Mouse (Mus musculus) kidney, adult 9 months (tissue): Measurements from ENCODE around the gene Lbx1.

ENCODE experiments used
- DNase-seq: peaks from one replicate; pipeline ENCODE4 v3.0.0; 2022

The Lbx1 gene

DNA sequence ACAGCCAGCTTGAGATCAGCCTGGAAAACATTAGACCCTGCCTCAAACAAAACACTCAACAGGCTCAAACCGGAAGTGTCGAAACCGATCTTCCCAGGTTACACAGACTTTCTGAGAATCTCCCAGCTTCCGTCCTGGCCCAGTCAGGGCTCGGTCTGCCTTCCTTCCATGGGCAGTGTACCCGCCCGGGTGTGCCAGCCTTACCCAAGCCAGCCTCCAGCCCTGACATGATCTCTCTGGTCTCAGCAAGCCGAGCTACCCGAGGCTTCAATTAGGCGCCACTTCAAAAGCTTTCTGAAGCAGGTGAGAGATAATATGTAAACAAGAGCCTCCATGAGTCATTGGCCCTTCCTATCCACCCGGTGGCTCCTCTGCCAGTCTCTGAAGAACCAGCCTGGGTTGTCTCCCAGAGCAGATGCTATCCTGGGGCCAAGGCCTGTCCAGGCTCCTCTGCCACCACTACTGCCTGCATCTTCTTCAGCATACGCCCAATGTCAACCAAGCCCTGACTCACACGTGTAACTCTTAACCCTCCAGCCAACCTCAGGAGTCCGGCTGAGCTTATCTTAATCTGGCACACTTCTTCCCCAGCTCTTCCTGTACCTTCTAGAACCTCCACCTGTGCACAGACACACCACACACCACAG, 25.7 kb downstream of the Lbx1 start:
- DNase-seq, result no peak

DNA sequence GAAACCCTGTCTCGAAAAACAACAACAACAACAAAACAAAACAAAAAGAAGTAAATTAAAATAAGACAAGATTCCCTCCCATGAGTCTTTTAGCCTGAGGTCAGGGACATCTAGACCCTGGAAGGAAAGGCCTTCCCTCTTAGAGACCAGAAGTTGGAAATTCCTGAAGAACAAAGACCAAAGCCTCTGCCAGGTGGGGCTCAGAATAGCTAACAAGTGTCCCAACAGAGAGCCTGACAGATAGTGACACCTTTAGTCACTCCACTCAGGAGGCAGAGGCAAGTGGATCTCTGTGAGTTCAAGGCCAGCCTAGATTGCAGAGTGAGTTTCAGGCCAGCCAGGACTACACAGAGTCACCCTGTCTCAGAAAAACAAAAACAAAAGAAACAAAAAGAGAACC, 26.4 kb downstream of the Lbx1 start:
- no peak for DNase-seq

DNA sequence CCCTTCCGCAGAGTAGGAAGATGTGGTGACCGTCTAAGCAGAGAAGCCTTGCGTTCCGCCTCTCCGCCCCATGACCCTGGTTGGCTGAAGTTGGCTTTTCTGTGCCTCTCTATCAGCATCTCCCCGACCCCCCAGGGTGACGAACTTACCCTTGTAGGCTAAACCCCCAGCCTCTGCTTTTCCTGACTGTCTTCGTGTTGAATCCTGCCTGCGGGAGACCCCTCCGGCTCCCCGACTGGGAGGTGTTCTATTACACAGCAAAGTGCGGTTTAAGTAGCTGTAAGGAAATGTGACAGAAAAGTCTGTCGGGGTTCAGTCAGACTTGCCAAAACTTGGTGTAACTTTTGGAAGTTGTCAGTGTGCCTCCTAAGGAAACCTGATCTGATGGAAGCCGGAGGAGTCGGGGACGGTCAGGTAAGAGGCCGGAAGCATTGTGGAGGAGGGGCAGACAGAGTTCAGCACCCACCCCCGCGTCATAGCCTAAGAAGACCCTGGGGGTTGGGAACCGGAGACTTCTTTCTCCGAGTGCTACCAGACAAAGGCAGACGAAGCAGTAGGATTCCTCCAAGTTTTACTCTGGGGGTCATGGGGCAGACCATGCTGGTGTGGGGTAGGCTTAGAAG, 27.1 kb downstream of the Lbx1 start:
- DNase-seq, result no peak

DNA sequence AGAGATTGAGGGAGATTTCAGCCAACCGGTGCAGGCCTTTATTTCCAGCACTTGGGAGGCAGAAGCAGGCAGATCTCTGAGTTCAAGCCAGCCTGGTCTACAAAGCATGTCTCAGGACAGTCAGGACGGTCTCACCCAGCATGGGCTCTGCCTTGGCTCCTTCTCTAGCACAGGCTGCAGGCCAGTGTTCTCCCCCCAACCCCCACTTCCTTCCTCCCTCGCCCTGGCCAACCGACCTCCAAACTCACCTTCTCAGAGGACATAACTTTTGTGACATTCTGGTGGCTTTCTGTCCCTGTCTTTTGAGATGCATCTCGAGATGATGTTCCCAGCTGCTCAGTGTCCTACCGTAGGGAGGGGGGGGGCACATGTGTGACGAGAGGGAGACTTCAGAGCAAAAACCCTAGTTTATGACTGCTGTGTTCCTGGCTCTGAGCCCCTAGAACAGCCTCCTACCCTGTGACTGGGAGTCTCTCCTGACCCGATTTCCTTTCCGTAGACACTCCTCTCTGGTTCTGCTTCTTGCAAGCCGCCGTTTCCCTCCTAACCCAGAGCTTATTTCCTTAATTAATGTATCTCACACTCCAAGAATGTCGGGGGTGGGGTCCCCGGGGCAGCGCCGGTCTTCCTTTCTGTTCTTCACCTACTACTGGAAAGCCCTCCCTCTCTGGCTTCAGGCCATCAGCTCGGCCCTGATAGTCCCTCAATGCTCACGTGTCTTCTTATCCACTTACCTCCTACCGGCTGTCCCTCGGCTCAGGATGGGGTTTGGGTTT, 27.8 kb downstream of the Lbx1 start:
- no peak for DNase-seq

DNA sequence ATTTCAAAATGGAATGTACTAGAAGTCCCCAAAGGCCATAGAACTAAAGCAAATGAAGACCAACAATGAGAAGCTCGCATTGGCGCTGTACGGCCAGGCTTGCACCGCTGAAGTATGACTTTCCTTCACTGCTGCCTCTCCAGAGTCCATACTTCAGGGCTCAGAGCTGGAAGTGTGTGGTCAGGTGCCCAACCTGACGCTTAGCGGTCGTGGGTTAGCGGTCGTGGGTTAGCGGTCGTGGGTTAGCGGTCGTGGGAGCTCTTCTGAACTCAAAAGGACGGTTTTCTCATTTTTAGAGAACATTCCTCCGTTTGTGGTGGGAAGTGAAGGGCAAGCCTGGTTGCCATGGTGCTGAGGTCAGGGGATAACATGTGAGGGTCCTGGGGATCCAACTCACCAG, 28.5 kb downstream of the Lbx1 start:
- no peak for DNase-seq

DNA sequence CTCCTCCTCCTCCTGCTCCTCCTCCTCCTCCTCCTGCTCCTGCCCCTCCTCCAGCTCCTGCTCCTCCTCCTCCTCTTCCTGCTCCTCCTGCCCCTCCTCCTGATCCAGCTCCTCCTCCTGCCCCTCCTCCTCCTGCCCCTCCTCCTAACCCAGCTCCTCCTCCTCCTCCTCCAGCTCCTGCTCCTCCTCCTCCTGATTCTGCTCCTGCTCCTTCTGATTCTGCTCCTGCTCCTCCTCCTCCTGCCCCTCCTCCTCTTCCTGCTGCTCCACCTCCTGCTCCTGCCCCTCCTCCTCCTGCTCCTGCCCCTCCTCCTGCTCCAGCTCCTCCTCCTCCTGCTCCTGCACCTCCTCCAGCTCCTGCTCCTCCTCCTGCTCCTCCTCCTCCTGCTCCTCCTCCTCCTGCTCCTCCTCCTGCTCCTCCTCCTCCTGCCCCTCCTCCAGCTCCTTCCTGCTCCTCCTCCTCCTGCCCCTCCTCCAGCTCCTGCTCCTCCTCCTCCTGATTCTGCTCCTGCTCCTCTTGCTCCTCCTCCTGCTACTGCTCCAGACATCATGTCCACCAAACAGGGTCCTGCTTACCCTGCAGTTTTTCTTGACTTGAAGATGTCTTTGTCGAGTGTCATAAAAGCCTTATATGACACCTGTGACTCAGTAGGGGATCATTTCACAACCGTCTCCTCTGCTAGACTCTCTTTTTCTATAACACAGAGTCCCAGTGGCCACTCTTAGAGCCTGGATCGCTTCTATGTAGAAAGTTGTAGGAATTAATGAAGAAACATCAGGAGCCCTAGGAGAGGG, 30.1 kb downstream of the Lbx1 start:
- no peak for DNase-seq

DNA sequence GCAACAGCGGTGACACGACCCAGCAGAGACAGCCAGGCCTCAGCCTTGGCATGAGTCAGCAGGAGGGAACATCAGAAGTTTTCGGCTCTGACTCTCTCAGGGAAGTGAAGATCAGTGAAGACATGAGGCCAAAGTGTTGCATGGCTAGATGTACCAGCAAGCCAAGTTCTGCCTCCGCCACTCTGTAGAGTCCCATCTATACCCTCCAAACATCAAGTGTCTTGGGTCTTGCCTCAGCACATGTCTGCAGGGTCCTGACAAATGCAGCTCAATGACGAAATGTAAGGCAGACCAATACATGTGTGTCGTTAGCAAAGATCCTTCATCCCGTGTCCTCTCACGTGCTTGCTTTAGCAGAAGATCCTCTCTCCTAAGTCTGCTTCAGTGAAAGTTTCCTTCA, 38.6 kb downstream of the Lbx1 start:
- no peak for DNase-seq

DNA sequence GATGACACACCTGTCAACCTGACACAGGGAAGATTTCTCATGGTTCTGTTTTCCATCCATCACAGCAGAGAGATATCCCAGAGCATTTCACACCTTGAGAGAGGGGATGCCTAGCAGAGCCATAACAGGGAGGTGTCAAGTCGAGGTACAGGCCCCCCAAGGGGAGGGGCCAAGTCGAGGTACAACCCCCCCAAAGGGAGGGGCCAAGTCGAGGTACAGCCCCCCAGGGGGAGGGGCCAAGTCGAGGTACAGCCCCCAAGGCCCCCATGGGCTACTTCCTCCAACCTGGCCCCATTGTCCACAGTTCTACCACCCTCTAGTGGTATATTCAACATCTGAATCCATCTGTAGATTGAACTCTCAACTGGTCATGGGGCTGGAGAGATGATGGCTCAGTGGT, 41.0 kb downstream of the Lbx1 start:
- no peak for DNase-seq
